Mouse (Mus musculus) kidney, adult 11 months (tissue): ENCODE measurements around the gene Mndal.
"Not testable (repeated sequence)": the region's sequence is repeated elsewhere in the genome, so short reads cannot be mapped to it uniquely, and the experiment has no call there.

Source experiments
- DNase-seq: peaks from one replicate; pipeline ENCODE4 v3.0.0; 2022

Gene Mndal

DNA sequence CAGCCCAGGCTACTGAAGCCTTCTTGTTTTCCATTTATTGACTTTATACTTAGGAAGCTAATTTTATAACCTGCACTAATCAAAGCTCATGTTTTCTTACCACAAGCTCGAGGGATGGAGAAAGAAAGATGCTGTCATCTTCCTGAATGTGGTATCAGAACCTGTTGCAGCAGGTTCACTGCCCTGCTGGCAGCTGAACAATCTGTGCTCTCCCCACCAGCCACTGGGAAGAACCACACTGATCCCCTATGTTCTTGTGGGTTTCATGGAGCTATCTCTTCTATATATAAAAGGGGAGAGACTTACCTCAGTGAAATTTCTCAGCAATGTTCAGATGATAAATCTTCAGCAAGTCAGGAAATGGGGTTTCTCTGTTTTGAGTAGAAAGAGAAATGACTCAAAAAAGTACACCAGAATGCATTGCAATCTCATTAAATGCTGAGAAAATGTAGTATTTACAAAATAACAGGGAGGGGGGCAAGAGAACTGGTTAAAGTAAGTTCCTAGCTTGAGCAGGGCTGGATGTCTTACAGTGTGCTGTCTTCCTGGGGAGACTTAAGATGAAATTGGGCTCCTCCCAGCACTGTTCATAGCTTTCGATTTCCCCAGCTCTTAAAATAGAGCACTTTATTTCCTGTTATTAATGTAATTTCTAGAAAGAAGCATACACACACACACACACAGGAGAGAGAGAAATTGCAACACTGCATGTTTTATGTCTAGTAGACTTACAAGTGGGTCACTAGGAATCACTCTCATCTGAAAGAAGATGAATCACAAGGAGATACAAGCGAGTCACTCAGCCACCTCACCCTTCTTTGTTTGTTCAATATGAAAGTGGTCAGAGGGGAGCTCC is at the start of gene Mndal, which contains the start of gene Ifi203:
TSS of gene Mndal (minus strand) at position 568 of the 856 bp plus-strand sequence.
TSS of gene Ifi203 (minus strand) at position 749 of the 856 bp plus-strand sequence.
- not testable (repeated sequence) for DNase-seq

DNA sequence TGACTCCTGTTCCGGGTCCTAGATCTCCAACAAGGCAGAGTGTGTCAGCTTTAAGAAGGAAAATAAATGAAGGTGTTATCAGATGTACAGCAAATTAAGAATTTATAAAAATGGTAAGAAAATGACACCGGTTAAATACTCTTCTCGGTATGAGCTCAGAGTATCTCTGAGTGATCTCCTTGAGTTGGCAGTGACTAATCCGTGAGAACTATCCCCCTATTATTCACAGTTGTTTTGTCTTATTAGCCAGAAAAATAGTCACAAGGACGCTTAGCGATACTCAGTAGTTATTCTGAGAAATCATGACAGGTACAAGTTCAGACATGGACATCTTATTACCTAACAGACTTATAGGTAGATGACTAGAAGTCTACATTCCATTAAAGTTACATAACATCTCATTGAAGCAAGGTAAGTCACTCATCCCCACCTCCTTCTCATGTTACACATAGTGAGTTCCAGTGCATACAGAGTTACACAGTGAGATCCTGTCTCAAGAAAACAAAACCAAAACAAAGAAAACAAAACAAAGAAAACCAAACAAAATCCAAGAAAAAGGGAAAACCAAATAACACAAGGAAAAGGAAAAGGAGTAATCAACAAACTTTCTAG is 40.5 kb upstream of the Mndal start, which contains the start of gene Ifi202b:
TSS of gene Ifi202b (minus strand) at position 51 of the 612 bp plus-strand sequence.
- DNase-seq, result not testable (repeated sequence)

GRCm38 (mm10) chr1:173981038-173981437 is 38.7 kb upstream of the Mndal start:
- not testable (repeated sequence) for DNase-seq

DNA sequence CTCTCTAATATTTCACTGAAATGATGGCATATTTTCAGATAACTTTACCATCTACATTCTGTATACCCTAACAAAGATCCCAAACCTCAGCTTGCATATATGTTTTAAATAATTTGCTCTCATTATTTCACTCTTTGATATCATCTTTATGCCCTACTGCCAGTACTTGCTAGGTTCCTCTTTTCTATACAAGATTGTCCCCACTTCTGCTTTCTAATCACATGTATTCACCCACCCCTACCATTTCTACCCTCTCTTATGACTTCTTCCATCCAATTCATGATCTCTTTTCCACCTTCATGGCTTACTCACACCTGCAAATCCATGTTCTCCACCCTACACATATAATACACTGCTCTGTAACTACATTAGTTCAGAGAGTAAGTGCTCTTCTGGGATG is 35.3 kb upstream of the Mndal start:
- DNase-seq, result no peak

GRCm38 (mm10) chr1:173973111-173973510 is 30.8 kb upstream of the Mndal start:
- no peak for DNase-seq

- DNase-seq, result not testable (repeated sequence)
These were observed 19.2 kb upstream of the Mndal start for GRCm38 (mm10) chr1:173961491-173961890.

- DNase-seq, result not testable (repeated sequence)
These were observed 17.7 kb upstream of the Mndal start for GRCm38 (mm10) chr1:173959998-173960397.

DNA sequence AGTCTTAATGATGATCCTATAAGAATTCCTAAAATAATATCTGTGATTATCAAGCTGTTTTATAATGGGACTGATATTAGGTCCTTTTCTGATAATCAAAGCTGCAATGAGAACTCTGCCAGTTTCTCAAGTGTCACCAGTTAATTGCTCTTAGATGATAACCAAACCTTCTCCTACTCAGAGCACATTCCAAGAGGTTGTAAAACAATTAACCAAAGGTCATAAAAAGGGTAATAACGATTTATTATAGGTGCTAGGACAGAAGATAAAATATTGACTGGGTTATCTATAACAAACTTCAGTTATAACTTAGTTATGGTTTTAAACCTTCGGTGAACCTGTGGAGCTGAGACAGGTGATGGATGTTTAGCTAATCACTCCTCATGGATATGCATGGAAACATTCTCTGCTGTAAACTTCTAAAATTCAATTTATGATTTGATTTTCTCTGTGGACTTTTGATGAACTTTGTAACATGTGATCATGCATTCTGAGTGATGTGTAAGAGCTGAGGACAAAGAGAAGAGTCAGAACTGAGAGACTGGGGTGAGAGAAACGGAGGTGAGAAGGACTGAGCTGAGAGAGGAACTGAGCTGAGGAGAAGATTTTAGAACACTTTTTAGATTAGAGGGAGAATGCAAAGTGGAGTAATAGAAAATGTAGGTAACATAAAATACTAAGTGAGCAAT is 13.7 kb upstream of the Mndal start:
- DNase-seq, result not testable (repeated sequence)

DNA sequence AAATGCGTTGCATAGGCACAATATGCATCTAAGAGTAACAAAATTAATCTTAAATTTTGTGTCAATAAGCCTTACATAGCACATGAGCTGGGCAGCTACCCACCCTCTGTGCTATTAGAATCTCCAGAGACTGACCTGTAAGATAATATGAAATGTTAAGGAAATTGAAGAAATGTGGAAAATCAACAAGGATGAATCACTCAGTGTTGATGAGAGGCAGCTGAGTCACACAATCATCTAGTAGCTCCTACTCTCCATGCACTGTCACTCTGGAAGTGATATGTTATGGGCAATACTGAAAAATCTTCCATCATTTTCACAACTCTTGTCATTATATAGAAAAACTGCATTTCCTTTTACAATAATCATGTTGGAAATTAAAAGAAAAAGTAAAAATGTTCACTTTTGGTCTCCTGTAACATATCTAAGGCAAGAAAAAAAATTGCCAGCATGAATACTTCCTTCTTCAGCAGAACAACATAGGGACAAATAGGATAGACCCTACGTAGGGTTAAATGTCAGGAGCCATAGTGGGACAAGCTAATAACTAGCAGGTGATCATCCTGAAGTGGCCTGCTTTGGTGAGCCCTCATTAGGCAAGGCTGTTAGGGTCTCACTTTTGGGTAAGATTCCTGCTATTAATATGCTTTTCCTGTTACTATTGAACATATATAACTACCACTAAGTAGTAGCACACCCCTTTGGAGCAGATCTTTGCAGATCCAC is 12.9 kb upstream of the Mndal start:
- DNase-seq, result no peak

DNA sequence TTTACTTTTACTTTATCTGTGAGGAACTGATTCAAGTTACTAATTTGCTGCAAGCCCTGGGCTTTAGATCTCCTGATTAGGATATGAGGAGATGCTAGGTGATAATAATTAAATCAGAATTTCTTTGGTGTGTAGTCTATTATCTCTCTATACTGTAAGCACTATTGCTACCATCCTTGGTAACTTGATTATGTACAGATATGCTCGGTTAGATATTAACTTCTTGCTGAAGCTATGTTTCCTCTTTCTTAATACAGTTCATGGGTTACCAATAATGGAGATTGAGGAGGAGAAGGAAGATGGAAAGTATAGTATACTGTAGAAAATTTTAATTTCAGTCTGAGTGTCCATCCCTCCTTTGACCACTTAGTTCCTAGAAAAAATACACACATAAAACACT is 11.3 kb upstream of the Mndal start:
- DNase-seq, result no peak

- not testable (repeated sequence) for DNase-seq
These were observed 6.8 kb upstream of the Mndal start for GRCm38 (mm10) chr1:173949044-173949443.

GRCm38 (mm10) chr1:173942780-173943066 is 432 bp upstream of the Mndal start:
- not testable (repeated sequence) for DNase-seq

DNA sequence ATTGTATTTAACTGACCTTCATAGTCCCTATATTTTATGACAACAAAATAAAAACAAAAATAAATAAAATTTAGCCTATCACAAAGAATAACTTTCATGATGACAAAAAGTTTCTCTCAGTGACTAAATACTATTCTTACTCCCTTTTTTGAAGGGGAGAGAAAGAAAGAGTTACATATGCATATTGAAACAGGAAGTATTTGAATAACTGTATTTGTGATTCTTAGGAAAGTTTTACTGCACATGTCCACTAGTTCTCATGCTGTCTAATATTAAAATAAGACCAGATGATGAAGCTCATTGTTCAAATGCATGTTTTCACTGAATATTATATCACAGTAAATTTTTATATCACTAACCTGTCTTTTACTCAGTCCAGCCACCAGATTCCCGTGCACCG is 769 bp downstream of the Mndal start:
- not testable (repeated sequence) for DNase-seq

DNA sequence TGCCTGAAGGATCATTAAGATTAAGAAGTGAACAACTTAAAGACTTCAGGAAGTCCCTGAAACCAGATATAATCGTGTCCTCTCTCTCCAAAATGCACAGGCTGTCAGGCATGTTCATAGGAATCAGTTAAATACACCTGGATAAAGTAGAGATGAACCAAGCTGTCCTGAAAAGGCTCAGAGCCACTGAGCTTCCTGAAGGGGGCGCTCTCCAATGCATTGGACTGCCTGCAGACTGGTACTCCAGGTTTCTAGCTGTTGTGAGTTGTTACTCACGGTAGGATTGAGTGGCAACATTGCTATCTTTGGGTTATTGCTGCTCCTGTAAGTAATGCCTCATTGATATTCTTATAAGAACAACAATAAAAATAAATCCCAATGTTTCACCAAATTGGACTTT is 23.0 kb downstream of the Mndal start:
- DNase-seq, result not testable (repeated sequence)

- DNase-seq, result no peak
These were observed 27.7 kb downstream of the Mndal start for GRCm38 (mm10) chr1:173914559-173914958.

DNA sequence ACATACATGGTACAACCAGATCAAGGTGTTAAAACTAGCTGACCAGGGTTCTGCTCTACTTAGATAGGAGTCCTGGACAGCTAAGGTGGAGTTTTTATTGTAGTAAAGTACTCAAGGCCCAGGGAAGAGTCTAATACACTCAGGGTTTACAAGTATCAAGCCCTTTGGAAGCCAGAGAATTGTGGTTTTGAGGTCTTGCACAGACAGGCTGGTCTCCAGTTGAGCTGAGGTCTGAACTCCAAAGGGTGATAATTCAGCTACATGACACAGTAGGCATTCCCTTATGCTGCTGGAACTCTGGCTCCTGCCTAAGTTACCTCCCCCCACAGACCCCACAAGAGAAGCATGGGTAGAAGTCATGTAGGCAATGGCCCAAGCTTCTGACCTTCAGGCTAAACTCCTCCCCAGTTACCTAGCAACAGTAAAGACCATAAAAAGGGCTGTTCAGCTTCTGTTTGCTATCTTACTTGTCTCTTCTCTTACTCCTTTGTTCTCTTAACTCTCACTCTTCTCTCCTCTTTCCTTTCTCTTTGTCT is 29.0 kb downstream of the Mndal start:
- DNase-seq, result not testable (repeated sequence)

GRCm38 (mm10) chr1:173912548-173913255 is 29.6 kb downstream of the Mndal start, which contains the start of gene Ifi211:
Ifi211 (minus strand) TSS chr1:173913046.
- DNase-seq, result peak; percentile 10

DNA sequence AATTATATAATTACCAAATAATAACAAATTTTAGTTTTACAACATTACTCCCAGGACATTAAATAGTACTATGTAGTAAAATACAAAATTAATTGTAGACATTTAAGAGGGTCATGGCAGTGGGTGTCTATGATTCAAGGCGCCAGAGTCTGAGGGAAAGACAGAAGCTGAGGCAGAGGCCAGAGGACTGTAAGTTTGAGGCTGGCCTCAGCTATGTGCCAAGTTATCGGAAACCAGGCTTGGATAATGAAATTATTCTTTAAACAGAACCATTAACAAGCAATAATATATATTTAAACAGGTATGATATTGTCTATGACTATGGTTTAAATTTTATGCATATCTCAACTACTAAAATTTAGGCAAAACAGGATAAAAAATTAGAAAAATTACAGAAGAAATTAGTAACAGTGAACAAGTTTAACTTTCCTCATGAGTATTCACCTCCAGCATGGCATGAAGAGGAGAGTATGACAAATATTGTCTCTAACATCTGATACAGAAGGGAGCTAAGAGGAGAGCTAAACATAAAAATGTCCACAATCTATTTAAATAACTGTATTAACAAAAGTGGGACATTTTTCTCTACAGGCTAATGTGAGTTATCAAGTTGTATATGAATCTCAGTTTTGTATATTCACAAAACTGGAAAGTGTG is 30.4 kb downstream of the Mndal start:
- no peak for DNase-seq

DNA sequence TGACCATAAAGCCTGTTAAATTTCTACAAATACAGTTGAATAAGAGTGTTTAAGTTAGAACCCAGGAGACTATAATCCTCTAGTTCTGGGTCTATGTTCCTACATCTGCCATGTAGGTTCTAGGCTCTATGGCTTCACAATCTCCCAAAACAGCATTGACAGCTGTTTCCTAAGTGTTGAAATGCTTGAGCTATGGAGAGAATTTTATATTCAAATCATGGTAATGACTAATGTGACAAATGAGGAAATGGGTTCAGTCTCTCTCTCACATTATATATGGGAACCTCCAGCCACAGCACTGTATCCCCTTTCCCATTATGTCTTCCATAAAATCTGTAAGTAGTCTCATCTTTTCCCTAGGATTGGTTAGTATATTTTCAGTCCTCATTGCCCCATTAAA is 33.9 kb downstream of the Mndal start:
- DNase-seq, result not testable (repeated sequence)

GRCm38 (mm10) chr1:173905885-173906284 is 36.4 kb downstream of the Mndal start:
- DNase-seq, result not testable (repeated sequence)

GRCm38 (mm10) chr1:173889741-173890140 is 52.5 kb downstream of the Mndal start:
- not testable (repeated sequence) for DNase-seq
